Mouse (Mus musculus) right cerebral cortex, postnatal 25 days (tissue): ENCODE data around the gene Vil1.

Experiments
- DNase-seq: peaks from one replicate; pipeline ENCODE4 v3.0.0; 2022

The Vil1 gene

GRCm38 (mm10) chr1:74415143-74415542 is 6.0 kb downstream of the Vil1 start:
- DNase-seq, result no peak

- DNase-seq, result no peak
Observed at GRCm38 (mm10) chr1:74418747-74419439, 9.7 kb downstream of the Vil1 start.

- no peak for DNase-seq
Observed at GRCm38 (mm10) chr1:74419440-74419794, 10.2 kb downstream of the Vil1 start.

- no peak for DNase-seq
Observed at GRCm38 (mm10) chr1:74423147-74423546, 14.0 kb downstream of the Vil1 start.

- no peak for DNase-seq
Observed at GRCm38 (mm10) chr1:74425845-74426244, 16.7 kb downstream of the Vil1 start.

GRCm38 (mm10) chr1:74433220-74433619 is 24.0 kb downstream of the Vil1 start:
- DNase-seq, result no peak

- DNase-seq, result no peak
Observed at GRCm38 (mm10) chr1:74434596-74434995, 25.4 kb downstream of the Vil1 start.

GRCm38 (mm10) chr1:74435563-74435962 is 26.4 kb downstream of the Vil1 start:
- no peak for DNase-seq

- DNase-seq, result no peak
Observed at GRCm38 (mm10) chr1:74437702-74438427, 28.7 kb downstream of the Vil1 start.

GRCm38 (mm10) chr1:74439166-74439876 is 30.1 kb downstream of the Vil1 start:
- DNase-seq, result no peak

- DNase-seq, result no peak
Observed at GRCm38 (mm10) chr1:74444538-74444937, 35.4 kb downstream of the Vil1 start.

- DNase-seq, result no peak
Observed at GRCm38 (mm10) chr1:74452611-74453045, 43.5 kb downstream of the Vil1 start.

GRCm38 (mm10) chr1:74460273-74460672 is 51.1 kb downstream of the Vil1 start:
- no peak for DNase-seq
